Mouse (Mus musculus) MEL (cell line): ENCODE results near the gene Gm20388. TPM values are rescaled to one million over a fixed set of nuclear protein-coding genes. Genes with fewer than 3 reads are reported as not detected.

ENCODE experiments used
- DNase-seq: peaks from one replicate; pipeline ENCODE4 v3.0.0; 2011; ENCODE audit warnings: low read depth, low spot score
- H3K27ac ChIP-seq: 2 replicates; pipeline ENCODE4 v1.5.1; 2012; ENCODE audit warnings: low read depth, mild to moderate bottlenecking, control low read depth, low read length, moderate library complexity; ENCODE audit not compliant: control insufficient read depth
- H3K27me3 ChIP-seq, 2 experiments: fragments of 150-350 bp in 1 of 2; sonication (generic) in 1 of 2; 2 replicates each; pipeline ENCODE4 v1.6.1; 2012; ENCODE audit warnings: low read length in 2 of 2, mild to moderate bottlenecking in 2 of 2, improper control_type of control experiment in 1 of 2, moderate library complexity in 1 of 2; ENCODE audit not compliant: insufficient read depth in 2 of 2, control insufficient read depth in 1 of 2
- H3K36me3 ChIP-seq, 2 experiments: 2 replicates each; pipeline ENCODE4 v1.6.1; 2012 to 2014; ENCODE audit warnings: low read length in 2 of 2, improper control_type of control experiment in 1 of 2, inconsistent platforms in 1 of 2, mild to moderate bottlenecking in 1 of 2; ENCODE audit not compliant: insufficient read depth in 2 of 2, control insufficient read depth in 1 of 2
- H3K4me1 ChIP-seq, 2 experiments: fragments of 150-350 bp in 1 of 2; sonication (generic) in 1 of 2; 2 replicates each; pipeline ENCODE4 v1.6.1; 2012; ENCODE audit warnings: low read length in 2 of 2, improper control_type of control experiment in 1 of 2, mild to moderate bottlenecking in 1 of 2; ENCODE audit not compliant: insufficient read depth in 2 of 2, control insufficient read depth in 1 of 2
- H3K4me3 ChIP-seq, 2 experiments: fragments of 150-350 bp in 1 of 2; sonication (generic) in 1 of 2; 2 replicates each; pipeline ENCODE4 v1.5.1; 2012; ENCODE audit warnings: low read depth in 2 of 2, low read length in 2 of 2, mild to moderate bottlenecking in 2 of 2, moderate library complexity in 2 of 2, control low read depth in 1 of 2, improper control_type of control experiment in 1 of 2; ENCODE audit not compliant: control insufficient read depth in 1 of 2, insufficient read depth in 1 of 2
- H3K79me2 ChIP-seq: 2 replicates; pipeline ENCODE4 v1.6.1; 2012; ENCODE audit warnings: mild to moderate bottlenecking, low read length, moderate library complexity; ENCODE audit not compliant: control insufficient read depth, poor library complexity, insufficient read depth
- H3K9ac ChIP-seq: 2 replicates; pipeline ENCODE4 v1.6.1; 2012; ENCODE audit warnings: low read depth, mild to moderate bottlenecking, control low read depth, low read length, moderate library complexity; ENCODE audit not compliant: control insufficient read depth, poor library complexity, severe bottlenecking
- H3K9me3 ChIP-seq: fragments of 150-350 bp; sonication (generic); replicated peaks from 2 replicates; pipeline ENCODE4 v1.6.1; 2012; ENCODE audit warnings: mild to moderate bottlenecking, low read length, improper control_type of control experiment, moderate library complexity; ENCODE audit not compliant: insufficient read depth
- CHD2 ChIP-seq: IDR thresholded peaks from 2 replicates; pipeline ENCODE4 v1.6.1; 2011; ENCODE audit warnings: low read length, improper control_type of control experiment
- ELF1 ChIP-seq: IDR thresholded peaks from 2 replicates; pipeline ENCODE4 v1.6.1; 2014; ENCODE audit warnings: low read depth, mild to moderate bottlenecking, inconsistent platforms, low read length, improper control_type of control experiment, moderate library complexity
- GATA1 ChIP-seq: IDR thresholded peaks from 2 replicates; pipeline ENCODE4 v1.6.1; 2011; ENCODE audit warnings: low read depth, low read length, improper control_type of control experiment
- HCFC1 ChIP-seq: IDR thresholded peaks from 2 replicates; pipeline ENCODE4 v1.6.1; 2012; ENCODE audit warnings: low read depth, mild to moderate bottlenecking, inconsistent platforms, low read length, improper control_type of control experiment, moderate library complexity
- KAT2A ChIP-seq: conservative IDR thresholded peaks from 2 replicates; pipeline ENCODE4 v1.6.1; 2012; ENCODE audit warnings: low read depth, low read length, improper control_type of control experiment, inconsistent platforms
- MAFK ChIP-seq: IDR thresholded peaks from 2 replicates; pipeline ENCODE4 v1.6.1; 2011; ENCODE audit warnings: low read depth, mild to moderate bottlenecking, low read length, improper control_type of control experiment, borderline replicate concordance
- MXI1 ChIP-seq: IDR thresholded peaks from 2 replicates; pipeline ENCODE4 v1.6.1; 2011; ENCODE audit warnings: mild to moderate bottlenecking, low read depth, low read length, improper control_type of control experiment
- POLR2AphosphoS5 ChIP-seq: IDR thresholded peaks from 2 replicates; pipeline ENCODE4 v1.6.1; 2012; ENCODE audit warnings: low read depth, borderline replicate concordance, mild to moderate bottlenecking, inconsistent platforms, low read length, moderate library complexity, mixed read lengths
- SIN3A ChIP-seq: IDR thresholded peaks from 2 replicates; pipeline ENCODE4 v1.6.1; 2012; ENCODE audit warnings: low read length, improper control_type of control experiment, inconsistent platforms
- TAL1 ChIP-seq: IDR thresholded peaks from 2 replicates; pipeline ENCODE4 v1.6.1; 2012; ENCODE audit warnings: mild to moderate bottlenecking, inconsistent platforms, low read length, moderate library complexity, mixed read lengths
- TCF12 ChIP-seq: IDR thresholded peaks from 2 replicates; pipeline ENCODE4 v1.6.1; 2014; ENCODE audit warnings: low read depth, mild to moderate bottlenecking, inconsistent platforms, low read length, improper control_type of control experiment, moderate library complexity
- UBTF ChIP-seq: IDR thresholded peaks from 2 replicates; pipeline ENCODE4 v1.6.1; 2012; ENCODE audit warnings: low read depth, mild to moderate bottlenecking, inconsistent platforms, low read length, improper control_type of control experiment, moderate library complexity, borderline replicate concordance; ENCODE audit not compliant: insufficient read depth
- USF1 ChIP-seq: IDR thresholded peaks from 2 replicates; pipeline ENCODE4 v1.6.1; 2014; ENCODE audit warnings: low read depth, mild to moderate bottlenecking, inconsistent platforms, low read length, improper control_type of control experiment, moderate library complexity
- USF2 ChIP-seq, 2 experiments: IDR thresholded peaks; 2 replicates each; pipeline ENCODE4 v1.6.1; 2011 to 2012; ENCODE audit warnings: improper control_type of control experiment in 2 of 2, low read length in 2 of 2, borderline replicate concordance in 1 of 2, inconsistent platforms in 1 of 2, low read depth in 1 of 2, mild to moderate bottlenecking in 1 of 2; ENCODE audit not compliant: insufficient read depth in 1 of 2
- ZC3H11A ChIP-seq: IDR thresholded peaks from 2 replicates; pipeline ENCODE4 v1.6.1; 2012; ENCODE audit warnings: low read depth, mild to moderate bottlenecking, inconsistent platforms, low read length, improper control_type of control experiment
- ZNF384 ChIP-seq: IDR thresholded peaks from 2 replicates; pipeline ENCODE4 v1.6.1; 2012; ENCODE audit warnings: low read depth, mild to moderate bottlenecking, inconsistent platforms, low read length, improper control_type of control experiment
- polyA plus RNA-seq, 2 experiments: library from polyadenylated mRNA; stranded (reverse) in 1 of 2; unstranded in 1 of 2; fragments of >175 nt in 1 of 2; fragments of >200 nt in 1 of 2; gene quantifications; 2 replicates each; pipeline versions ENCODE4 v1.2.1 to v1.2.4; 2012; ENCODE audit warnings: low replicate concordance in 2 of 2, low read depth in 1 of 2; ENCODE audit not compliant: insufficient read length in 2 of 2, insufficient read depth in 1 of 2, missing spikeins in 1 of 2
- total RNA-seq: library from RNA; depleted of rRNA; stranded (reverse); fragments of 300-350 nt; gene quantifications from 2 replicates; pipeline ENCODE4 v1.2.3, GENCODE M21; 2012

Gene Gm20388
- total and polyA plus RNA-seq, 3 experiments: 11.1 to 17.8 TPM; not detected in 1

- Histone ChIP-seq H3K9ac (no peak overlapping the region), H3K79me2 (peaks cover 63% of the 10 kb centered on the region), H3K36me3 (peaks cover 0 to 62% of the 10 kb centered on the region in 2 experiments; a peak in 3 of 4 replicates), H3K27me3 (no peaks in the 10 kb centered on the region), H3K4me1 (peaks cover 30 to 41% of the 10 kb centered on the region in 2 experiments), H3K9me3 (no peaks in the 10 kb centered on the region), H3K4me3 (no peak overlapping the region), H3K27ac (no peak overlapping the region)
- TF ChIP-seq USF2 (IDR thresholded peaks at IDR 0.05; ENCODE audit: borderline replicate concordance in 1 of 2, insufficient read depth in 1 of 2, low read depth in 1 of 2, low read length in 2 of 2): no peak
- TF ChIP-seq ZNF384: peak; percentile 72
- no peak for DNase-seq
Observed at GRCm38 (mm10) chr8:122935912-122936311, 3025.3 kb downstream of the Gm20388 start.

GRCm38 (mm10) chr8:122937545-122938053 is 3027.0 kb downstream of the Gm20388 start:
- DNase-seq: no peak
- no peak overlapping the region for H3K4me3 ChIP-seq
- TF ChIP-seq TAL1 (no peak), SIN3A (no peak), ZNF384 (no peak), ZC3H11A (no peak), USF1 (no peak), TCF12 (no peak), CHD2 (no peak), MAFK (no peak), POLR2AphosphoS5 (no peak), MXI1 (no peak)
- TF ChIP-seq, all 39 proteins: peak for 0
- H3K9ac ChIP-seq: no peak overlapping the region
- peaks cover 60% of the 10 kb centered on the region for H3K79me2 ChIP-seq
- H3K27me3 ChIP-seq: no peaks in the 10 kb centered on the region
- H3K27ac ChIP-seq: no peak overlapping the region
- peaks cover 26 to 27% of the 10 kb centered on the region in 2 experiments for H3K4me1 ChIP-seq
- peaks cover 2 to 51% of the 10 kb centered on the region in 2 experiments; a peak in 3 of 4 replicates for H3K36me3 ChIP-seq
- no peaks in the 10 kb centered on the region for H3K9me3 ChIP-seq

- TF ChIP-seq GATA1 (no peak), HCFC1 (no peak), KAT2A (no peak), ELF1 (no peak), CHD2 (no peak), UBTF (no peak), ZNF384 (no peak), MXI1 (no peak)
- H3K27me3 ChIP-seq: no peaks in the 10 kb centered on the region
- H3K4me1 ChIP-seq: peaks cover 21 to 23% of the 10 kb centered on the region in 2 experiments
- DNase-seq: no peak
- no peak overlapping the region for H3K9ac ChIP-seq
- peaks cover 2 to 46% of the 10 kb centered on the region in 2 experiments; a peak in 3 of 4 replicates for H3K36me3 ChIP-seq
- no peak overlapping the region for H3K27ac ChIP-seq
- no peaks in the 10 kb centered on the region for H3K9me3 ChIP-seq
- H3K79me2 ChIP-seq: peaks cover 62% of the 10 kb centered on the region
- H3K4me3 ChIP-seq: no peak overlapping the region
Observed at GRCm38 (mm10) chr8:122938170-122938569, 3027.5 kb downstream of the Gm20388 start.
